Mouse (Mus musculus) hindbrain, embryonic 16.5 days (tissue): ENCODE data around the gene Bmp10. TPM values are rescaled to one million over a fixed set of nuclear protein-coding genes. Genes with fewer than 3 reads are reported as not detected.

Source experiments
- ATAC-seq: fragments of 200-750 bp; cut with Nextera tagmentation; 2 replicates; pipeline ENCODE4 v1.8.0; 2017; ENCODE audit warnings: moderate TSS enrichment, moderate library complexity
- H3K27ac ChIP-seq: fragments of 300-500 bp; sonication (generic); 2 replicates; pipeline ENCODE4 v1.5.1; 2014; ENCODE audit warnings: low read depth, mild to moderate bottlenecking, control low read depth, low read length, moderate library complexity
- H3K27me3 ChIP-seq: fragments of 300-500 bp; sonication (generic); replicated peaks from 2 replicates; pipeline ENCODE4 v1.6.1; 2014; ENCODE audit warnings: low read length; ENCODE audit not compliant: control insufficient read depth, insufficient read depth
- H3K36me3 ChIP-seq: fragments of 300-500 bp; sonication (generic); 2 replicates; pipeline ENCODE4 v1.6.1; 2014; ENCODE audit warnings: mild to moderate bottlenecking, low read length, moderate library complexity, mixed read lengths; ENCODE audit not compliant: control insufficient read depth, insufficient read depth
- H3K4me1 ChIP-seq: fragments of 300-500 bp; sonication (generic); 2 replicates; pipeline ENCODE4 v1.6.1; 2014; ENCODE audit warnings: low read depth, low read length; ENCODE audit not compliant: control insufficient read depth, insufficient read depth
- H3K4me2 ChIP-seq: fragments of 300-500 bp; sonication (generic); 2 replicates; pipeline ENCODE4 v1.6.1; 2014; ENCODE audit warnings: mild to moderate bottlenecking, low read length, control low read depth, moderate library complexity
- H3K4me3 ChIP-seq: fragments of 300-500 bp; sonication (generic); 2 replicates; pipeline ENCODE4 v1.5.1; 2014; ENCODE audit warnings: mild to moderate bottlenecking, low read length, control low read depth, moderate library complexity
- H3K9ac ChIP-seq: fragments of 300-500 bp; sonication (generic); 2 replicates; pipeline ENCODE4 v1.6.1; 2014; ENCODE audit warnings: low read depth, mild to moderate bottlenecking, control low read depth, low read length, moderate library complexity
- H3K9me3 ChIP-seq: fragments of 300-500 bp; sonication (generic); 2 replicates; pipeline ENCODE4 v1.6.1; 2014; ENCODE audit warnings: mild to moderate bottlenecking, low read length, moderate library complexity; ENCODE audit not compliant: control insufficient read depth
- WGBS: fragments of 180-500 bp; shearing (Covaris S2); extraction: QIAGEN DNeasy Blood & Tissue Kit; methylation state at CpG from one replicate; pipeline ENCODE4 v1.1.7; 2014; 5-methylcytosine and 5-hydroxymethylcytosine counted together
- polyA plus RNA-seq: library from polyadenylated mRNA; unstranded; fragments of >200 nt; fragmentation: Nextera tagmentation; extraction: Ambion mirVana; gene quantifications from 2 replicates; pipeline ENCODE4 v1.2.1, GENCODE M21; 2015

The Bmp10 gene
- polyA plus RNA-seq, 1 experiment from 2014 or later: not detected

DNA sequence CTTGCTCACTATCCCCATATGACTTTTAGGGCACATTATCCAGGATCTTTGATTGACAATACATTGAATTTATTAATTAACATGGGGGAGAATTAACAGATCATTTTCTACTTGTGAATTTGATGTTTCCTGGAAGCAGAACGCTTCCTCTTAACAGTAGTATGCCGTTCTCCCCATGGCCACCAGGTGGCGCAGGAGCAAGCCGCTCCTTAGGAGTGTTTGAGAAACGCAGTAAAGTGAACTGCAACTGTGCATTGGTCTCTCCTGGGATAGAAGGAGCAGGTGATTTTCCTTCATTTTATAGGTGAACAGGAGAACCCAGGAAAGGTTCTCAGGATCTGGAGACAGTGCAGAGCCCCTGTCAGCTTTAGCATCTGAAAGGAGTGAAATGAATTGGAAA, 29.7 kb upstream of the Bmp10 start:
- H3K27ac ChIP-seq: no peak overlapping the region
- no peak overlapping the region for H3K4me3 ChIP-seq
- no peaks in the 10 kb centered on the region for H3K9me3 ChIP-seq
- no peaks in the 10 kb centered on the region for H3K4me1 ChIP-seq
- ATAC-seq: peak; percentile 58
- no peak overlapping the region for H3K9ac ChIP-seq
- H3K36me3 ChIP-seq: no peaks in the 10 kb centered on the region
- no peaks in the 10 kb centered on the region for H3K27me3 ChIP-seq
- WGBS: 2% methylated on average over 5 of the region's 5 CpGs
- no peak overlapping the region for H3K4me2 ChIP-seq

DNA sequence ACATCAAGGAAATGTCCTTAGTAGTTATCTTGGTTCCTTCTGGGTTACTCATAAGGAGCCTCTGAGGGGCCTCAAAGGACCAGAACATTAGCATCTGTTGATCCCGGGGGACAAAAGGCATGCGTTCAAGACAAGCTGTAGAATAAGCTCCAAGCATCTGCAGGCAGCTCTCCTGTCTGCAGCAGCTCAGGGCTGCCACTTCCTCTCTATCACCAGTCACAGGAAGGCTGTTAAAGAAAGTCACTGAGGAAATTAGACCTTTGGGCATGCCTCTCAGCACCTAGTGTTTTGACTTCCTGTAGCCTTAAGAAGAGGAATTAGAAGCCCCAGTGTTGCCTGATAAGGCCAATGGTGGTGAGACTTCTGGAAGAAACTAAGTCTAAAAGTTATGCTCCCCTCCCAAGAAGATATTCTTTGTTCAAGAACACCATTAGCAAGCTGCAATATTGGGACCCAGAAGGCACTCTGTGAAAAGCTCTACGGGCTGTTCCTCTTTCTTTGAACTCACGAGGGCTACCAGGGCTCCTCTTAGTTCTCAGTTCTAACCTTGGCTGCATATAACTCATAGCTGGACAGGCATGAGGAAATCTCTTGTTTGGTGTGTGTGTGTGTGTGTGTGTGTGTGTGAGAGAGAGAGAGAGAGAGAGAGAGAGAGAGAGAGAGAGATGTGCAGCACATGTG, 28.8 kb upstream of the Bmp10 start:
- no peak for ATAC-seq
- H3K27ac ChIP-seq: no peak overlapping the region
- 67% methylated on average over 4 of the region's 4 CpGs for WGBS
- H3K9me3 ChIP-seq: no peaks in the 10 kb centered on the region
- H3K27me3 ChIP-seq: no peaks in the 10 kb centered on the region
- H3K4me1 ChIP-seq: no peaks in the 10 kb centered on the region
- no peak overlapping the region for H3K4me2 ChIP-seq
- H3K9ac ChIP-seq: no peak overlapping the region
- H3K36me3 ChIP-seq: no peaks in the 10 kb centered on the region
- no peak overlapping the region for H3K4me3 ChIP-seq

DNA sequence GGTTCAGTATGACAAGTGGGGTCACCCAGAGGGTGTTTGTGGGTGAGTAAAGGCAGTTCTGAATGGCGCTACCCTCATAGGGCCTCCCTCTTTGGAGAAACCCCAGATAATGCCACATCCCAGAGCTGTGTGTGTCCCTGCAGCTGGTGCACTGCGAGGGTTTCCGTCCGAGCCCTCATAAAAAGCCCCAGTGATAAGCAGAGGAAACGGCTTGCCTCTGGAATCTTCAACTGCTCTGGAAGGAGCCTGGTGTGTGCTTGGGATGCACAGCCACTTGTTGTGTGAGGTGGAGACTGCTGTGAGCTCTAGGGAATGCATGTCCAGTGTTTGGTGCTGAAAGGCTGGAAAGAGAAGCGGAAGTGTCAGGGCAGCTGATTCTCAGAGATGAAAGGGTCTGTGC, 27.3 kb upstream of the Bmp10 start:
- Histone ChIP-seq H3K4me1 (no peaks in the 10 kb centered on the region), H3K9ac (no peak overlapping the region), H3K27ac (no peak overlapping the region), H3K4me2 (no peak overlapping the region), H3K27me3 (no peaks in the 10 kb centered on the region), H3K36me3 (no peaks in the 10 kb centered on the region), H3K9me3 (no peaks in the 10 kb centered on the region), H3K4me3 (no peak overlapping the region)
- ATAC-seq: no peak
- 83% methylated on average over 6 of the region's 6 CpGs for WGBS

DNA sequence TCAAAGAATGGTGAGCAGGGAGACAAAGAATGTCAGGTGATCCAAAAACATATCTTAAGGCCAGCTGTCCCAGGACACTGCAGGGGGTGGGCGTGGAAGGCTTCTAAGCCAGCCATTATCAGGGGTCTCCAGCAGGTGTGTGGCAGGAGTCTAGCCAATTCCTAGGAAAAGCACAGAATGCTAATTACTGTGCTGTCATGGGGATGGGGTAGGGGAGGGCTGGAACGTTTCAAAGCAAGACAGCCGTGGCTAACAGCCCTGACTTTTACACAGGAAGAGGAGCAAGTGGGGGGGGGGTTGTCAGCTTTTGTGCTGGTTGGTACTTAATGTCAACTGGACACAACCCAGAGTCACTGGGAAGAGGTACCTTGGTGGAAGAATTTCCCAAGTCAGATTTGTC, 16.8 kb upstream of the Bmp10 start:
- 26% methylated on average over 3 of the region's 3 CpGs for WGBS
- no peak for ATAC-seq
- no peaks in the 10 kb centered on the region for H3K36me3 ChIP-seq
- H3K4me1 ChIP-seq: no peaks in the 10 kb centered on the region
- no peak overlapping the region for H3K9ac ChIP-seq
- H3K4me3 ChIP-seq: no peak overlapping the region
- no peaks in the 10 kb centered on the region for H3K27me3 ChIP-seq
- no peak overlapping the region for H3K4me2 ChIP-seq
- no peaks in the 10 kb centered on the region for H3K9me3 ChIP-seq
- no peak overlapping the region for H3K27ac ChIP-seq

DNA sequence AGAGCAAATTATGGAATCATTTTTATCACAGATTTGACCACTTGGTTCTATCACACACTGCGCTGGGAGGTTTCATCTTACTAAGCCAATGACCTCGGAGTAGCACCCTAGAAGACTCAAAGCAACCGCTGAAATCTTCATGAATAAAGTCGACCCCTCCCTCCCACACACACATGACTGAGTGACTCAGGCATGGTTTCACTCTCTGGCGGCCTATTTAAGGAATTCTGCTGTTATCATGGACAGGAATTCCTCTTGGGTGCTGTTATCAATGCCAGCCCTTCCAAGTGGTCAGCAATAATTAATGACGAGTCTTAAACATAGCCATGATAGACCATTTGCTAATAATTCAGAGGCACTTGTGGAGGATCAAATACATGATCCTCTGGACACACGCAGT, 6.5 kb upstream of the Bmp10 start:
- no peak overlapping the region for H3K9ac ChIP-seq
- no peaks in the 10 kb centered on the region for H3K36me3 ChIP-seq
- no peak overlapping the region for H3K4me2 ChIP-seq
- H3K9me3 ChIP-seq: no peaks in the 10 kb centered on the region
- no peak overlapping the region for H3K4me3 ChIP-seq
- no peaks in the 10 kb centered on the region for H3K4me1 ChIP-seq
- H3K27me3 ChIP-seq: no peaks in the 10 kb centered on the region
- 88% methylated on average over 7 of the region's 7 CpGs for WGBS
- no peak for ATAC-seq
- H3K27ac ChIP-seq: no peak overlapping the region

DNA sequence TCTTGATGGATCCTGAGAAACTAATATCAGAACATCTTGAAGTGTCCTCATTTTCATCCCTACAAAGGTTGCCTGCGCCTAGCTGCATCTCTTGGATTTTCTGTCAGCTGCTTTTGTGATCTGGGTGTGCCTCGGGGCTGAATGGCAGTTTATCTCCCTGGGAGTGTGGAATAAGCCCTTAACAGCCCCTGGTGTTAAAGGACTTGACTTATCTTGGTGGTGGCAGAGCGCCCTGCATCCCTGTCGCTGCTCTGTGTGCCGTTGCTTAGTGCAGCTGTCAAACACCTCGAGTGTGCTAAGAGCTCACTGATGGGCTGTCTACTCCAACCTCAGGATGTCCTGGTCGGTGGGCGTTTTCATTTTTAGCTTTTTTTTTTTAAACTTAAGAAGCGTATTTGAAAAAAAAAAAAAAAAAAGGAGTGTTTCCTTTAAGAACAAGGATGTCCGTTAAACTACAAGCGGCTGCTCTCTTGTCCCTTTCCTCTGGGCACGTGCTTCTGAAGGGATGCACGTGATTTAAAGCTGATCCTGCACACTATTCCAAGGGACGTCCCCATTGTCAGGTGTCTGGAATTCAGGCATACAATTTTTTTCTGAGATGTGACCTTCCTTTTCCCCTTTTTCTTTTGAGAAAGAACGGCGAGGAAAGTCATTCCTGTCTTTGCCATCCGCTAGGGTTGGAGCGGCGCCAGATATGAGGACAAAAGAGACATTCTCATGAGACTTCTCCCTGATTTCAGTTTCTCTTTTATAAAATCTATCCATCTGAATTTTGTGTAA, 4.6 kb upstream of the Bmp10 start:
- Histone ChIP-seq H3K36me3 (no peaks in the 10 kb centered on the region), H3K27me3 (no peaks in the 10 kb centered on the region), H3K4me3 (peak overlapping the region; percentile 19; the same call in 1 of the 2 replicates), H3K9ac (peak overlapping the region; percentile 2; the same call in 1 of the 2 replicates), H3K27ac (no peak overlapping the region), H3K4me2 (peak overlapping the region; percentile 45), H3K9me3 (no peaks in the 10 kb centered on the region), H3K4me1 (no peaks in the 10 kb centered on the region)
- no peak for ATAC-seq
- 50% methylated on average over 19 of the region's 19 CpGs for WGBS

DNA sequence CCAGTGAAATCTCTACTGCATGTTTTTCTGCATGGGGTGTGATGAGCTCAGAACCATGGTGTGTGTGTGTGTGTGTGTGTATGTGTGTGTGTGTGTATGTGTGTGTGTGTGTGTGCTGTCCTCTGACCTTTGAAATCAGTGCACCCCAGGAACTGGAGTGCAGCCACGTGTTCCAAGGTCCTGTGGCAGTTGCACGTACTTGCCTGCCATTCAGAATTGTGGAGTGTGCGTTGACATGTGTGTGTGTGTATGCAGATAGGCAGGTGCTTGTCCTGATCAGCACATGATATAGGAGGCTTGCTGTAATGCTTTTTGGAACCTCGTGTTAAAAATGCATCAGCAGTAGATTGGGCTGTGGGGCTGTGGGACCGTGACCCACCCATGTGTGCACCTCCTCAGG, 1.8 kb upstream of the Bmp10 start:
- Histone ChIP-seq H3K27me3 (no peaks in the 10 kb centered on the region), H3K9ac (no peak overlapping the region), H3K4me1 (no peaks in the 10 kb centered on the region), H3K4me2 (no peak overlapping the region), H3K27ac (no peak overlapping the region), H3K36me3 (no peaks in the 10 kb centered on the region), H3K9me3 (no peaks in the 10 kb centered on the region), H3K4me3 (no peak overlapping the region)
- 83% methylated on average over 5 of the region's 5 CpGs for WGBS
- ATAC-seq: no peak

DNA sequence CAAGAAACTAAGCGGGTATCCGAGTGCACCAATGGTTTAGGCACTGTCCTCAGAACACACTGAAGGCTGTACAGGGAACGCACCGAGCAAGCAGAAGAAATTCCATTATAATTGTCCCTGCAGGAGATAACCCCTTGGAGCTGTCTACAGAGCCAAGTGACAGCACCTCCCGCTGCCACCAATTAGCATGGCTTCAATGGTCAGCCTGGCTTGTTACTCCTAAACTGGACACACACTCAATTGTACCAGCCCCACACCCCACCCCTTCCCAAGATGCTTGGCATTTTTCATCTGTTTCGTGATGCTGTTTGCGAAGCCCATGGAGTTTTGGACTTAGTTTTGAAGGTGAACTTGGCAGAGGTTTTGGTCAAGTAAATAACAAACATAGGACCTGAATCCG, 1.2 kb upstream of the Bmp10 start:
- 45% methylated on average over 8 of the region's 8 CpGs for WGBS

DNA sequence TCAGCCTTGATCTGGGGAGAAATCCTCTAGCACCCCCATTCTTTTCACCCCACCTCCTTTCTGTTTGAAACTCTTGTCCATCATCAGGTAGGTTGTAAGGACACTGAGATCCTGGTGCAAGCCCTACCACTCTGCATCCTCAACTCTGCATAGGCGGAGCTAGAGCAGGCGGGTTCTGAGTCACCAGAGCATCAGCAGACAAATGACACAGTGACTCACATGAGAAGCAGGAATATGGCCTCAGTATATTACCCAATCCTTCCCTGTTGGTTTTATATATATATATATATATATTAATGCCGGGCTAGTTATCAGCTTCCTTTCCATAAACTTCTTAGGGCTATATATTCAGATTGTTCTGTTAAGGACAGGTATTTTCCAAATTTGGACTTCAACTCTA, 7.0 kb downstream of the Bmp10 start:
- 88% methylated on average over 3 of the region's 3 CpGs for WGBS
- Histone ChIP-seq H3K9me3 (no peaks in the 10 kb centered on the region), H3K4me3 (no peak overlapping the region), H3K27me3 (no peaks in the 10 kb centered on the region), H3K4me1 (no peaks in the 10 kb centered on the region; the same call in 1 of the 2 replicates), H3K4me2 (no peak overlapping the region), H3K27ac (no peak overlapping the region), H3K9ac (no peak overlapping the region), H3K36me3 (no peaks in the 10 kb centered on the region)
- no peak for ATAC-seq

More for the DNA sequence above, 1.2 kb upstream of the Bmp10 start:
- H3K4me2 ChIP-seq: no peak overlapping the region
- no peaks in the 10 kb centered on the region for H3K36me3 ChIP-seq
- H3K27ac ChIP-seq: no peak overlapping the region
- no peak for ATAC-seq
- no peaks in the 10 kb centered on the region for H3K9me3 ChIP-seq
- H3K4me3 ChIP-seq: no peak overlapping the region
- no peaks in the 10 kb centered on the region for H3K4me1 ChIP-seq
- no peaks in the 10 kb centered on the region for H3K27me3 ChIP-seq
- no peak overlapping the region for H3K9ac ChIP-seq
